Mouse (Mus musculus) heart, adult 2 months (tissue): ENCODE data around the gene Srgap2. TPM values are rescaled to one million over a fixed set of nuclear protein-coding genes. Genes with fewer than 3 reads are reported as not detected.

Experiments
- DNase-seq, 2 experiments: peaks; one replicate each; pipeline ENCODE4 v3.0.0; 2021
- H3K27ac ChIP-seq: fragments of 200-600 bp; 2 replicates; pipeline ENCODE4 v1.8.1; 2022
- H3K27me3 ChIP-seq: fragments of 200-500 bp; 2 replicates; pipeline ENCODE4 v1.6.1; 2012; ENCODE audit warnings: mild to moderate bottlenecking, low read length, inconsistent platforms, mixed read lengths; ENCODE audit not compliant: control insufficient read depth, insufficient read depth
- H3K36me3 ChIP-seq: fragments of 200-500 bp; 2 replicates; pipeline ENCODE4 v1.6.1; 2012; ENCODE audit warnings: low read length, inconsistent platforms; ENCODE audit not compliant: control insufficient read depth, insufficient read depth
- H3K4me1 ChIP-seq: fragments of 200-500 bp; 2 replicates; pipeline ENCODE4 v1.6.1; 2011; ENCODE audit warnings: low read length; ENCODE audit not compliant: control insufficient read depth, insufficient read depth
- H3K4me3 ChIP-seq: fragments of 200-600 bp; 2 replicates; pipeline ENCODE4 v1.8.1; 2022
- H3K79me2 ChIP-seq: fragments of 200-500 bp; replicated peaks from 2 replicates; pipeline ENCODE4 v1.6.1; 2012; ENCODE audit warnings: mild to moderate bottlenecking, inconsistent platforms, low read length, moderate library complexity, mixed read lengths; ENCODE audit not compliant: control insufficient read depth, insufficient read depth
- H3K9ac ChIP-seq: fragments of 200-500 bp; 2 replicates; pipeline ENCODE4 v1.6.1; 2012; ENCODE audit warnings: low read depth, mild to moderate bottlenecking, control low read depth, inconsistent platforms, low read length, mixed read lengths
- CTCF ChIP-seq: fragments of 200-600 bp; IDR thresholded peaks from 2 replicates; pipeline ENCODE4 v1.8.1; 2022; ENCODE audit warnings: antibody characterized with exemption, mild to moderate bottlenecking, moderate library complexity
- EP300 ChIP-seq: fragments of 200-500 bp; IDR thresholded peaks from 2 replicates; pipeline ENCODE4 v1.6.1; 2011; ENCODE audit warnings: low read depth, low read length, control low read depth; ENCODE audit not compliant: insufficient read depth
- POLR2A ChIP-seq: fragments of 200-500 bp; IDR thresholded peaks from 2 replicates; pipeline ENCODE4 v1.6.1; 2011; ENCODE audit warnings: mild to moderate bottlenecking, low read depth, low read length, control low read depth; ENCODE audit not compliant: insufficient read depth
- WGBS: fragments of 180-500 bp; shearing (Covaris S2); methylation state at CpG from one replicate; pipeline ENCODE4 v1.1.7; 2018; 5-methylcytosine and 5-hydroxymethylcytosine counted together
- intact Hi-C: fragments of 180-260 bp; cut with DNase I; formaldehyde crosslinking; loops from one replicate; pipeline ENCODE4 v1.15.1; 2025
- polyA plus RNA-seq: library from polyadenylated mRNA; depleted of rRNA; stranded (reverse); fragments of >200 nt; gene quantifications from 2 replicates; pipeline ENCODE4 v1.2.3, GENCODE M21; 2012
- total RNA-seq, 2 experiments: library from RNA; stranded (reverse); gene quantifications; 2 replicates each; pipeline ENCODE4 v1.2.3; 2021

Gene Srgap2
- total and polyA plus RNA-seq, 3 experiments: 15.2 to 20.5 (median 15.9) TPM

DNA sequence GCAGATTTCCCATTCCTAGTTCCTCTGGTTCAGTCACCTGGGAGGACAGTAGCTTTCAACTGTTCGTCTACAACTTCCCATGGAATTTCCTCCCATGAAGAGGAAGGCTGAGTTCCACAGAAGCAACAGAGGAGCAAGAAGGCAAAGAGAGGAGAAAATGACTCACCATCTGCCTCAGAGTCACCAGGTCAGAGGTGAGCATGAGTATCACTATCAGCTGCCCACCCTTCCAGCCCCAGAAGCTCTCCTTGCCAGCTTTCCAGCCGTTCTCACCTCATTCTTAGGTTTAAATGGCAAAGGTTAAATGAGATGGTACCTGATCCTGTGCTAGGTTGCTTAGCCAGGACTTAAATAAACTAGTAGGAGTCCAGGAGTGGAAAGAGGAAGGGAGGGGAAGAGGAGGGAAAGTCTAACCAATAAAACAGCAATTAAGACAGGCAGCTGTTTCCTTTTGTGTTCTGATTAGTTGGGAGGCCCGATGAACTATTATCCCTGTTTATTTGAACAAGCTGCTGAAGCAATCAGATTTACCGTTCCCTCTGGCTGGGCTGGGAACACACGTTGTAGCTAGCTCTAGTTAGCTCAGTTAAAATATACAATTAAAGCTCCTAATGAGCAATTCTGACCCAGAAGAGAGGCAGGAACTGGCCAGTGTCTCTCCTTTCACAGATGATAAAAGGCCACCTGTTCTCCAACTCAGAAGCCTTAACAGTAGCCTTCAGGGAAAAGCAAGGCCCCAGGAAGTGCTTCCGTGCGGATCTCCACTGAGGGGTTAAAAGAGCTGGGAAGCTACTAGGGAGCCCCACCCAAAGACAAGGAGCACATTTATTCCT, 148.9 kb downstream of the Srgap2 start:
- Histone ChIP-seq H3K9ac (no peak overlapping the region), H3K4me3 (no peak overlapping the region), H3K79me2 (no peaks in the 10 kb centered on the region), H3K27me3 (no peaks in the 10 kb centered on the region), H3K27ac (peak overlapping the region; percentile 61), H3K4me1 (peaks cover 20% of the 10 kb centered on the region), H3K36me3 (peaks cover 23% of the 10 kb centered on the region)
- 0 out of 2 replicates have a peak, but pooled peaks have one; percentile 23 for TF ChIP-seq EP300
- no peak for TF ChIP-seq POLR2A
- no peak for TF ChIP-seq CTCF
- intact Hi-C loops: no loop called here
- 29% methylated on average over 7 of the region's 7 CpGs for WGBS
- peak; percentile 45 to 48 for DNase-seq

DNA sequence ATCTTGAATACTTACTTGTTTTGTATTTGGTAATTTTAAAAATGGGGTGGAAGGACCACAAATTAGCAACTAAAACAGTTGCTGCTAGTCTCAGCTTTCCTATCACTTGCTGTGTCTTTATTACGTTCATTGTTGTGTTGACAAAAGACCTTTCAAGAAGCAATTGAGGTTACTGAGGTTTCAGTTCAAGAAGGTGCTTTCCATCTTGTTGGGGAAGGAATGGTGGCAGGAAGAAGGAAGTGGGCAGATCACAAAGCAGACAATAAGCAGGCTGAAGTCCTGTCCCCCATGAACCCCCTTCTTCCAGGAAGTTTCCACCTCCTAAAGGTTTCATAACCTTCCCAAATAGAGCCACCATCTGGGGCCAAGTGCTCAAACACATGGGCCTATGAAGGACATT, 161.3 kb downstream of the Srgap2 start:
- no peak overlapping the region for H3K27ac ChIP-seq
- no peak overlapping the region for H3K9ac ChIP-seq
- no peaks in the 10 kb centered on the region for H3K79me2 ChIP-seq
- no peak for DNase-seq
- H3K36me3 ChIP-seq: peaks cover 4% of the 10 kb centered on the region; the same call in 1 of the 2 replicates
- no peak for TF ChIP-seq CTCF
- TF ChIP-seq POLR2A: no peak
- no peak for TF ChIP-seq EP300
- H3K4me3 ChIP-seq: no peak overlapping the region
- no peaks in the 10 kb centered on the region for H3K27me3 ChIP-seq
- 46% methylated on average over 1 of the region's 1 CpGs for WGBS
- intact Hi-C loops: no loop called here
- H3K4me1 ChIP-seq: no peaks in the 10 kb centered on the region; the same call in 1 of the 2 replicates

DNA sequence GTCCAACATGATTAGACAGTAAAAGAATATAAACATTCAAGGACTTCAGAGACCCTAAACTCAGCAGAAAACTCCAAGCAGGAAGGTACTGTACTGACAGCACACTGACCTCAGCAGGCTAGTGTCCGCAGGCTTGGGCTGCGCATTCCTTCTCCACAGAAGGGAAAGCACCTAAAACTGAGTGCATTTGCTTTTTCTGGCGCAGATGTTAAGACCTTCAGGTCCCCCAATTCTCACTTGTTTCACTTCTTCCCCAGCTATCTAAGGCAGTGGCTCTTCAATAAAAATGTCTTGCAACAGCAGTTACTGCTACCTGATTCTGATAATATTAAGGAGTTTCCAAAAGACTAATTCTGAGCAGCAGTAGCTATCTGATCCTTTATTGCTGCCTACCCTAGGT, 162.7 kb downstream of the Srgap2 start:
- TF ChIP-seq POLR2A: no peak
- TF ChIP-seq EP300: no peak
- TF ChIP-seq CTCF: no peak
- intact Hi-C loops: loop anchor here (5.0 kb wide), 2 partner anchors 68 to 163 kb away; partner anchors contain the start of genes Fam72a and Srgap2
- no peak for DNase-seq
- 93% methylated on average over 3 of the region's 3 CpGs for WGBS
- no peak overlapping the region for H3K27ac ChIP-seq
- peaks cover 4% of the 10 kb centered on the region; the same call in 1 of the 2 replicates for H3K36me3 ChIP-seq
- no peak overlapping the region for H3K4me3 ChIP-seq
- no peaks in the 10 kb centered on the region for H3K27me3 ChIP-seq
- no peak overlapping the region for H3K9ac ChIP-seq
- no peaks in the 10 kb centered on the region; the same call in 1 of the 2 replicates for H3K4me1 ChIP-seq
- H3K79me2 ChIP-seq: no peaks in the 10 kb centered on the region

DNA sequence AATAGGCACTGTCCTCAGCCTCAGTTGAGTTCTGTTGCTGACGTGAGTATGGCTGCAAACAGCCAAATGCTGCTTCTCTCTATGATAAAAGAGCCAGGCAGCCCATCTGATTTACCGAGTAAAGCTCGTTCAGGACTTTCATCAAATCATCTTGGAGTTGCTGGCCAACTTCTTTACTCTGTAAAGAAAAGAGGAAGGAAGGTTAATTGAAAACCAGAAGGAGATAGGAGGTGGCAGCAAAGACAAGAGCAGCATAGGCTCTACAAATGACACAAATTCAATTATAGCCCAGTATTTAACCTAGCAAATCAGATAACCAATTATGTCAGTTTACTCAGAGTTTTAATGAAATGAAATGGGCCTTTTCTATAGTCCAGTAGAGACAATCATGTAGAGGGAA, 163.3 kb downstream of the Srgap2 start:
- Histone ChIP-seq H3K36me3 (peaks cover 4% of the 10 kb centered on the region; the same call in 1 of the 2 replicates), H3K9ac (no peak overlapping the region), H3K79me2 (no peaks in the 10 kb centered on the region), H3K27ac (no peak overlapping the region), H3K4me3 (no peak overlapping the region), H3K4me1 (no peaks in the 10 kb centered on the region; the same call in 1 of the 2 replicates), H3K27me3 (no peaks in the 10 kb centered on the region)
- 48% methylated on average over 3 of the region's 3 CpGs for WGBS
- no peak for TF ChIP-seq POLR2A
- no peak for TF ChIP-seq CTCF
- no peak for TF ChIP-seq EP300
- no peak for DNase-seq
- intact Hi-C loops: loop anchor here (5.0 kb wide), 2 partner anchors 68 to 163 kb away; partner anchors contain the start of genes Fam72a and Srgap2

DNA sequence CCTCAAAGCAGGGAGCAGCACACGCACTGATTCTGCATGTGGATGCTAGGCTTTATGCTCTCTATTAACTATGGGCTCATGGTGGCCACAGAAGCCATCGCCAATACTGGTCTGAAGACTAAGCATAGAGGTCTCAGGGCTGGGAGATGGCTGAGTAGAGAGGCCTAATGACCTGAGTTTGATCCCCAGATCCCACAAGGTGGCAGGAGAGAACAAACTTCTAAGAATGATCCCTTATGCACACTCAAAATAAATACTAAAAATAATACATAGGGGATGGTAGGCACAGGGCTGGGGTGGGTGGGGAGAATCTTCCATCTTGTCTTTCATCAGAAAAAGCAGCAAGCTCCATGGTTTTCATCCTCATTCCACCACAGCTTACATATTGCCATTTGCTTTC, 165.1 kb downstream of the Srgap2 start:
- no peak for DNase-seq

DNA sequence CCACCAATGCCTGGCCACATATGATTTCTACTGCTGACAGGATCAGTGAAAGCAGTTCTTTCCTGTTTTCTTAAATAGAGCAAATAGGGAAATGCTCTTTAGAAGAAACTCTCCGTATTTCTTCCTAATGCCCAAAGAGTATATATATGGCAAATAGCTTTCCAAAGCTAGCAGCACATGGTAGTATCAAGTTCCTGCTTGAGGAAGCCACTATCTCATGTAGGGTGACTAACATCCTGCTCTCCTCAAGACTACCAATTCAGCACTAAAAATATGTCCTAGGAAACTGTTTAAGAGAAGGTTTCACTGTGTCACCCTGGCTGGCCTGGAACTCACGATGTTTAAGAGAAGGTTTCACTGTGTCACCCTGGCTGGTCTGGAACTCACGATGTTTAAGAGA, 166.4 kb downstream of the Srgap2 start:
- WGBS: 57% methylated on average over 3 of the region's 3 CpGs
- no peak overlapping the region for H3K27ac ChIP-seq
- intact Hi-C loops: loop anchor here (5.0 kb wide), 2 partner anchors 72 to 167 kb away; partner anchors contain the start of genes Fam72a and Srgap2

More for the DNA sequence above, 165.1 kb downstream of the Srgap2 start:
- H3K4me1 ChIP-seq: no peaks in the 10 kb centered on the region; the same call in 1 of the 2 replicates
- H3K27ac ChIP-seq: no peak overlapping the region
- intact Hi-C loops: loop anchor here (1.0 to 5.0 kb wide), 3 partner anchors 70 to 193 kb away; partner anchors contain the start of genes Fam72a and Srgap2
- no peaks in the 10 kb centered on the region for H3K27me3 ChIP-seq
- H3K9ac ChIP-seq: no peak overlapping the region
- H3K4me3 ChIP-seq: no peak overlapping the region
- WGBS: 99% methylated on average over 2 of the region's 2 CpGs
- H3K79me2 ChIP-seq: no peaks in the 10 kb centered on the region
- TF ChIP-seq EP300 (no peak), CTCF (peak; percentile 64), POLR2A (no peak)
- H3K36me3 ChIP-seq: peaks cover 8% of the 10 kb centered on the region

More for the DNA sequence above, 166.4 kb downstream of the Srgap2 start:
- Histone ChIP-seq H3K79me2 (no peaks in the 10 kb centered on the region), H3K4me3 (no peak overlapping the region), H3K9ac (no peak overlapping the region), H3K36me3 (peaks cover 8% of the 10 kb centered on the region), H3K4me1 (no peaks in the 10 kb centered on the region; the same call in 1 of the 2 replicates), H3K27me3 (no peaks in the 10 kb centered on the region)
- TF ChIP-seq CTCF: no peak
- no peak for TF ChIP-seq POLR2A
- TF ChIP-seq EP300: no peak
- no peak for DNase-seq
